Mouse (Mus musculus) embryonic fibroblast, embryonic 13.5 days (primary cell): ENCODE data around the gene Rpl28.

Experiments used
- CTCF ChIP-seq: IDR thresholded peaks from 2 replicates; pipeline ENCODE4 v1.5.1; 2011; ENCODE audit warnings: mild to moderate bottlenecking, control low read depth, low read length, moderate library complexity, borderline replicate concordance; ENCODE audit not compliant: insufficient read depth
- POLR2A ChIP-seq: IDR thresholded peaks from 2 replicates; pipeline ENCODE4 v1.6.1; 2011; ENCODE audit warnings: low read depth, mild to moderate bottlenecking, control low read depth, low read length, moderate library complexity

GRCm38 (mm10) chr7:4835631-4836327 lies 43.1 kb downstream of the Rpl28 start:
- no peak for TF ChIP-seq POLR2A
- no peak for TF ChIP-seq CTCF
